Mouse (Mus musculus): ENCODE measurements around the gene Spata45. TPM values are rescaled to one million over a fixed set of nuclear protein-coding genes. Genes with fewer than 3 reads are reported as not detected.

The Spata45 gene
- polyA plus RNA-seq, 1 experiment from 2014 or later: not detected

DNA sequence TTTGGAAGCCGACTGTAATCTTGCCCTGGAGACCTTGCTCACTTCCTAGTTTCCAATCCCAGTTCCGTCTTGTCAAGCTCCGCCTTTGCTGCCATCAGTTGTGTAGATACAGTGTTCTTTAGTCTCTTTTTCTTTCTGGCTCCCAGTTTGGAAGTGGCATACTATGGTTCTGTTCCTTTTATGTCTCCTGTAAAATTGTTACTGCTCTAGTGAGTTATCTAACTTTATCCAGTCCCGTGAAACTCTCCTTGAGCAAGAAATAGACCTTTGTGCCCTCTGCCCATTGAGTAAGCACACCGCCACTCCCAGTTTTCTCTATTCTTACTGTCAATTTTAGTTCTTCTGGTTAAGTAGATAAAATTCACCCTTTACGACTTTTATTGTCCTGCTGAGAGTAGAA, 35.2 kb downstream of the Spata45 start:
- H3K9me3 ChIP-seq (replicated peaks): no peaks in the 10 kb centered on the region
- H3K36me3 ChIP-seq: peaks cover 54% of the 10 kb centered on the region
- ATAC-seq (ENCODE audit: low FRiP score): no peak
- WGBS: 87% methylated on average over 6 of the region's 6 CpGs
- H3K4me2 ChIP-seq (replicated peaks): no peak overlapping the region
- no peaks in the 10 kb centered on the region for H3K4me1 ChIP-seq
- H3K27me3 ChIP-seq: no peaks in the 10 kb centered on the region
- H3K27ac ChIP-seq: no peak overlapping the region
- H3K9ac ChIP-seq: no peak overlapping the region
- H3K4me3 ChIP-seq: no peak overlapping the region

DNA sequence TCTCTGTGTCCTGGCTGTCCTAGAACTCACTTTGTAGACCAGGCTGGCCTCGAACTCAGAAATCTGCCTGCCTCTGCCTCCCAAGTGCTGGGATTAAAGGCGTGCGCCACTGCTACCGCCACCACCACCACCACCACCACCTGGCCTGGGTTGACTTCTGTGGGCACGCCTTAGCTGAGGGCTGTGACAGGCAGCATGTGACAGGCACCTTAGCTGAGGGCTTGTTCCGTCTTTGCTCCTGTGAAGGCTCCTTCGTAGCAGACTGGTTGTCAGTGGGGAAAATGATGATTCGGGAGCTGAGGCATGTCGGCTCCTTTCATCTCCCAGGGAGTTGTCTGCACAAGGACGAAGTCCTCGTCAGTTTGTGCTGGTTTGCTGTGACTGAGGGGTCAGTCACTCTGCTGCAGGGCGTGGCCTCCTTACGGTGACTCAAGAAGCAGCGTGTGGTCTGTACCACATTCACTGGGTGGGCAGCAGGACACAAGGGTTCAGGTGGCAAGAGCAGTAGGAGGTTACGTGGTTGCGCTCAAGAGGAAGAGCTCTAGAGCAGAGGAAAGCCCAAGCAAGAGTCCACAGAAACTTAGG, 36.0 kb downstream of the Spata45 start:
- ATAC-seq (ENCODE audit: low FRiP score): no peak
- Histone ChIP-seq H3K27me3 (no peaks in the 10 kb centered on the region), H3K9ac (no peak overlapping the region), H3K9me3 (replicated peaks) (no peaks in the 10 kb centered on the region), H3K4me2 (replicated peaks) (no peak overlapping the region), H3K4me3 (no peak overlapping the region), H3K27ac (no peak overlapping the region), H3K36me3 (peaks cover 60% of the 10 kb centered on the region), H3K4me1 (no peaks in the 10 kb centered on the region)
- 94% methylated on average over 16 of the region's 16 CpGs for WGBS

DNA sequence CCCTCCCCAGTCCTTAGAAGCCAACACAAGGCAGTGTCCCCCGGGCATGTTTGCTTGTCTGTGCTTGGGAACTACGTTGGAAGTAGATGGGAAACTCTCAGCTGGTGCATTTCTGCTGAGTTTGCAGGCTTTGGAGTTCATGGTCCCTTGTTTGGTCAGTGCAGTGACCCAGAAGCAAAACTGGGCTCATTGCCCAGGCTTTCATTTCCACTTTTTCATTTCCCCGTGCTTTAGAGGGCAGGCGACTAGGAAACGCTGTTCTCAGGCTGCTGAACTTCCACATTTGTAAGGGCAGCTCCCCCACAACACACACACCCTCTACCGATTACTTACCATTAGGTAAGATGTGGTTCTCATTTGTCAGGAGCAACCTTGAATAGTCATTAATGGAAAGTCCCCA, 36.6 kb downstream of the Spata45 start:
- no peak overlapping the region for H3K27ac ChIP-seq
- WGBS: 84% methylated on average over 6 of the region's 6 CpGs
- H3K27me3 ChIP-seq: no peaks in the 10 kb centered on the region
- ATAC-seq (ENCODE audit: low FRiP score): no peak
- peaks cover 60% of the 10 kb centered on the region for H3K36me3 ChIP-seq
- no peak overlapping the region for H3K9ac ChIP-seq
- H3K4me2 ChIP-seq (replicated peaks): no peak overlapping the region
- no peak overlapping the region for H3K4me3 ChIP-seq
- H3K9me3 ChIP-seq (replicated peaks): no peaks in the 10 kb centered on the region
- H3K4me1 ChIP-seq: no peaks in the 10 kb centered on the region

DNA sequence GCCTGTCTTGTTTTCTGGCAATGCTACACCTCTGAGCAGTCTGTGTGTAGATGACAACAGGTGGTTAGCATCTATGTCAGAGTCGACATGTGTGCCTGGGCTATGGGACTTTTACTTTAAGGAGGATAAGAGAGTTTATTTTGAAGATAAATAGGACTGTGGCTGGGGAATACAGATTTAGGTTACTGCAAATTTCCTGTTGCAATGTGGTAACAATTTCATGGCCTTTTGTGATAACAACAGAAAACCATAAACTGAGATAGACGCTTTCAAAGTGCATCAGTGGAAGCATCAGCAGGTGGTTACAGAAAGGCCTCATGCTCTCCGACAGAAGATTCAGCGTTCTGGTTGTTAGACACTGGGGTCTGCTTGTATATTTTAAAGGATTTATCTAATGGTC, 37.0 kb downstream of the Spata45 start:
- Histone ChIP-seq H3K9ac (no peak overlapping the region), H3K4me3 (no peak overlapping the region), H3K9me3 (replicated peaks) (no peaks in the 10 kb centered on the region), H3K27me3 (no peaks in the 10 kb centered on the region), H3K27ac (no peak overlapping the region), H3K4me1 (no peaks in the 10 kb centered on the region), H3K4me2 (replicated peaks) (no peak overlapping the region), H3K36me3 (peaks cover 60% of the 10 kb centered on the region)
- no peak for ATAC-seq (ENCODE audit: low FRiP score)
- 94% methylated on average over 4 of the region's 4 CpGs for WGBS

DNA sequence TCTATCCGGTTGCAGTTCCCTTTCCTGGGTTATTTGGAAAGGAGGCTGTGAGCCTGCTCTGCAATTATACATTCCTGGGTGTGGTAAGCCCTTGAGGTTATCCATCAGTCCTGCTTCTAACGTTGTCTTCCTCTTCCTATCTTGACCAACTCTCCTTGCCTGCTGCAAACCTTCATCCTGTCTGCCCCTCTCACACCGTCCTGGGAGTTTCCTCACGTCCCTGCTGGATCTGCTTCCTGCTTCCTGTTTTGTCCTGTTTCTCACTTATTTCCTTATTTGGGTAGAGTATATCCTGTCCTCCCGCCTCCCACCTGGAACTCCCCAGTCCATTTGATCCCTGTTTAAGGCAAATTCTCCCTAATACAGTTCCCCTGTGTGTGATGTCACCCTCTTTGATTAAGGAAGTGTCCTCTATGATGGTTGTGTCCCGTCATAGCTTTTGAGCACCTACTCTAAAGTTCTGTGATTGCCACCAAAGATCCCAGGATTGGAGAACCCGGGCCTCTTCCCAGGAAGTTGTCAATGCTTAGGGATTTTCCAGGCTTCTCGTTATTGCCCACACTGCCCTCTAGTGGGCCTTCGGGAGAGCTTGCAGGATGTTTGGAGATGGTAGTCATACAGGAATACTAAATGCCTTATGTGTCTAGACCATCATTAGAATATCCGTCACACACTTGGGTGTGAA, 38.9 kb downstream of the Spata45 start:
- no peak overlapping the region for H3K4me3 ChIP-seq
- H3K4me1 ChIP-seq: no peaks in the 10 kb centered on the region
- no peak for ATAC-seq (ENCODE audit: low FRiP score)
- no peaks in the 10 kb centered on the region for H3K27me3 ChIP-seq
- peaks cover 52% of the 10 kb centered on the region for H3K36me3 ChIP-seq
- no peaks in the 10 kb centered on the region for H3K9me3 ChIP-seq (replicated peaks)
- no peak overlapping the region for H3K4me2 ChIP-seq (replicated peaks)
- H3K27ac ChIP-seq: no peak overlapping the region
- H3K9ac ChIP-seq: no peak overlapping the region
- WGBS: 73% methylated on average over 10 of the region's 10 CpGs

DNA sequence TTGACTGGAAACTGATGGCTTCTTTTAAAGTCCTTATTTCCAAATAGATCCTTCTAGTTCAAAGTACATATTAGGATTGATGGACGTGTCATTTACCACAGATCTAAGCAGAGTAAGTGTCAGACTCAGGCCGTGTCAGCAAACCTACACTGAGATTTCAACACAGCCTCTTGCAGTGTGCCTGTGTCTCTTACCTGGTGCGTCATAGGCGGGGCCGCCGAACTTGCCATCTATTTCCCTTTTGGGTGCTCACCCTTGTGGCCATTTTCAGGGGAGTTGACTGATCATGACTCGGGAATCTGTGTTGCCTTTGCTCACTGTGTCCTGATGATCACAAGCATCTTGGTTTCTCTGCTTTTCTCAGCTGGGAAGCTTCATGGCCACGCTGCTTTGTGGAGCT, 46.8 kb downstream of the Spata45 start:
- no peaks in the 10 kb centered on the region for H3K9me3 ChIP-seq (replicated peaks)

DNA sequence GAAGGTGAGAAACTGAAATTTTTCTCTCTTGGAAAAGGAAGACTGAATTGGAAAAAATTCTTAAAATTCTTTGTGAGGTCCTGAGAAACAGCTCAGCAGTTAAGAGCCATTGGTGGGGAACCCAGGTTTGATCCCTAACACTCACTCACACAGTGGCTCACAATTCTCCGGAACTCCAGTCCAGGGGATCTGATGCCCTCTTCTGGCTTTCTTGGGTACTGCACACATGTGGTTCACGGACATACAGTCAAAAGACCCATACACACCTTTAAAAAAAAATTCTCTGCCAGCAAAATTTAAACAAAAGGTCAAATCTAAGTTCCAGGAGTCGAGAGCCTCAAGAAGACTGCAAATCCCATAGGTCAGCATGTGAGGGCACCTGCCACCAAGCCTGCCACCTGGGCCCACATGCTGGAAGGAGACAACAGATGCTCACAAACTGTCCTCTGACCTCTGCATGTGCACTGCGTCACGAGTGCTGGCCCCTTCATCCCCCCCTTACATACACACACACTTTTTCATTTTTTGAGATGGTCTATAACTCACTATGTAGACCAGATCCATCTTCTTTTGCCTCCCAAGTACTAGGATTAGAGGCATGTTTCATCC, 48.6 kb downstream of the Spata45 start:
- peaks cover 18% of the 10 kb centered on the region for H3K36me3 ChIP-seq
- no peaks in the 10 kb centered on the region for H3K4me1 ChIP-seq
- no peak overlapping the region for H3K4me3 ChIP-seq
- no peak overlapping the region for H3K27ac ChIP-seq
- H3K27me3 ChIP-seq: no peaks in the 10 kb centered on the region
- H3K4me2 ChIP-seq (replicated peaks): no peak overlapping the region
- H3K9ac ChIP-seq: no peak overlapping the region
- ATAC-seq (ENCODE audit: low FRiP score): no peak
- H3K9me3 ChIP-seq (replicated peaks): no peaks in the 10 kb centered on the region
- WGBS: 71% methylated on average over 5 of the region's 5 CpGs

More for the DNA sequence above, 46.8 kb downstream of the Spata45 start:
- no peak overlapping the region for H3K4me3 ChIP-seq
- no peak overlapping the region for H3K4me2 ChIP-seq (replicated peaks)
- WGBS: 94% methylated on average over 8 of the region's 8 CpGs
- no peak overlapping the region for H3K9ac ChIP-seq
- H3K36me3 ChIP-seq: peaks cover 22% of the 10 kb centered on the region
- H3K27ac ChIP-seq: no peak overlapping the region
- no peaks in the 10 kb centered on the region for H3K4me1 ChIP-seq
- no peaks in the 10 kb centered on the region for H3K27me3 ChIP-seq
- ATAC-seq (ENCODE audit: low FRiP score): no peak

DNA sequence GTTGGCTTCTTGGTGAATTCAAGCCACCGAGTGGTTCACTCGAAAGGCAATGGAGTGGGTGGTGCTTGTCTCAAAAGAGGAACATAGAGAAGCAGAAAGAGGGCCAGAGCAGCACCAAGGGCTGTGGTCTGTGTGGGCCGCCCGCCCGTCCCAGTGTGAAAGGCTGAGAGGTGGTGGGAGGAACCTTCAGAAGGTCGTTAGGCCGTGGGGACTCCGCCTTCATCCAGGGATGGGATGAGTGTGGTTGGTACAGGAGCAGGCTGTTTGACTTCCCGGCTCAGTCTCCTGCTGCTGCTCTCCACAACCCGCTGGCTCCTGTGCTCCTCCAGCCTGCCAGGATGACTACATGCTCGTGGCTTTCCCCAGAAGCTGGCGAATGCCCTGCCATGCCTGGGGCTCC, 49.2 kb downstream of the Spata45 start:
- WGBS: 81% methylated on average over 12 of the region's 12 CpGs
- Histone ChIP-seq H3K4me2 (replicated peaks) (no peak overlapping the region), H3K4me1 (no peaks in the 10 kb centered on the region), H3K27ac (no peak overlapping the region), H3K9me3 (replicated peaks) (no peaks in the 10 kb centered on the region), H3K9ac (no peak overlapping the region), H3K27me3 (no peaks in the 10 kb centered on the region), H3K4me3 (no peak overlapping the region), H3K36me3 (peaks cover 14% of the 10 kb centered on the region)
- no peak for ATAC-seq (ENCODE audit: low FRiP score)

DNA sequence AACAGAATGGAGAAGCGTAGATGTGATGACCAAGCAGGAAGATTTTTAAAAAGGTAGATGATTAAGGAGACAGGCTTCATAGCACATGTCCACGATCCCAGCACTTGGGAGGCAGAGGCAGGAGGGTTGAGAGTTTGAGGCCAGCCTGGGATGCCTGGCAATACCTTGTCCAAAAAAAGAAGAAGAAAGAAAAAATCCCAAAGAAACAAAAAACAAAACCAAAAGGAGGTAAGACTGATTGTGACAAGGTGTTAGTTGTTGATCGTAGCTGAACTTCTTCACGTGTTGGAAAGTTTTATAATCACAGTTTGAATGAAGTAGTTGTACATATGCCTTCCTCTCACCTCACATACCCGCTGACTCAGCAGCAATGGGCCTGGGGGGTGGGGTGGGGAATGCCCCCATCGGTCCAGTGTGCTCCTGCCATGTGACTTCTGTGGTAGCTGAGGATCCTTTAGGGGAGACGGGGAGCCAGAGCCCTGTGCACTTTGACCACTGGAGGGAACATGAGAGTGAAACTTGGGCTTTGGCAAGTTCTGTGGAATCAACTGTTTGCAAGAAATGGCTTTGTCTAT, 50.0 kb downstream of the Spata45 start:
- H3K27me3 ChIP-seq: no peaks in the 10 kb centered on the region
- no peak for ATAC-seq (ENCODE audit: low FRiP score)
- H3K4me3 ChIP-seq: no peak overlapping the region
- H3K36me3 ChIP-seq: peaks cover 13% of the 10 kb centered on the region
- H3K4me1 ChIP-seq: no peaks in the 10 kb centered on the region
- no peak overlapping the region for H3K9ac ChIP-seq
- H3K27ac ChIP-seq: no peak overlapping the region
- H3K9me3 ChIP-seq (replicated peaks): no peaks in the 10 kb centered on the region
- 84% methylated on average over 7 of the region's 7 CpGs for WGBS
- no peak overlapping the region for H3K4me2 ChIP-seq (replicated peaks)

DNA sequence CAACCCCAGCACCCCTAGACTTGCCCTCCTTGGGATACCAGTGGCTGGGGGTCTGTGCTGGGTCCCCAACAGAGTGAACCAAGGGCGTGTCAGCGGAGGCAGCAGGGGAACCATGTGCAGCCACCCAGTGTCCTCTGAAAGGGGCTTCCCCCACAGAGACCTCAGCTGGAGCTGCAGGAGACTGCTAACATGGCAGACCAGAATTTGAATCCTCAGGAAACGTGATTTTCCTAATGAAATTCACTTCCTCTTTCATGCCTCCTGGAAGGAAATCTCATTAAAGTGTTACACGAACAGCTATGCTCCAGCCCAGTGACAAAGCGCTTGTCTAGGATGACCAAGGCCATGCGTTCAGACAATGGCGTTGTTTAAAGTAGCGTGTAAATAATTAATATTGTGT, 50.5 kb downstream of the Spata45 start:
- Histone ChIP-seq H3K4me1 (no peaks in the 10 kb centered on the region), H3K4me2 (replicated peaks) (no peak overlapping the region), H3K9me3 (replicated peaks) (no peaks in the 10 kb centered on the region), H3K27ac (no peak overlapping the region), H3K4me3 (no peak overlapping the region), H3K27me3 (no peaks in the 10 kb centered on the region), H3K9ac (no peak overlapping the region), H3K36me3 (peaks cover 12% of the 10 kb centered on the region)
- WGBS: 82% methylated on average over 8 of the region's 8 CpGs
- ATAC-seq (ENCODE audit: low FRiP score): no peak

DNA sequence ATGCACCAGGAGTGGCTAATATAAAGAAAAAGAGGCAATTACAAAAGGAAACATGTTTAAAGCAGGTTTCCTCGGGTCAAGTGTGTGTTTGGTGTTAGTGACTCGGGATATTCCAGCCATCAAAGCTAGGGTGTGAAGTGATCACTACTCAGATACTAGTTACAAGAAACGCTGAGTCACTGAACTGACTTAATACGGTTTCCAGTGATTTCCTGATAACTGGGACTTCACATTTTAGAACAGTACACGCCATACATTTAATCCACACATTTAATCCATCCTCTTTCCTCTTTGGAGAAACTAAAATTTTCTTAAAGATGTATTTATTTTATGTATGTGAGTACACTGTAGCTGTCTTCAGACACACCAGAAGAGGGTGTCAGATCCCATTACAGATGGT, 51.5 kb downstream of the Spata45 start:
- no peak overlapping the region for H3K4me2 ChIP-seq (replicated peaks)
- no peaks in the 10 kb centered on the region for H3K27me3 ChIP-seq
- H3K9ac ChIP-seq: no peak overlapping the region
- no peak overlapping the region for H3K4me3 ChIP-seq
- 0 out of 2 replicates have a peak, but pooled peaks cover 3% of the 10 kb centered on the region for H3K36me3 ChIP-seq
- H3K4me1 ChIP-seq: no peaks in the 10 kb centered on the region
- no peak overlapping the region for H3K27ac ChIP-seq
- H3K9me3 ChIP-seq (replicated peaks): no peaks in the 10 kb centered on the region
- ATAC-seq (ENCODE audit: low FRiP score): no peak
- 93% methylated on average over 5 of the region's 5 CpGs for WGBS

DNA sequence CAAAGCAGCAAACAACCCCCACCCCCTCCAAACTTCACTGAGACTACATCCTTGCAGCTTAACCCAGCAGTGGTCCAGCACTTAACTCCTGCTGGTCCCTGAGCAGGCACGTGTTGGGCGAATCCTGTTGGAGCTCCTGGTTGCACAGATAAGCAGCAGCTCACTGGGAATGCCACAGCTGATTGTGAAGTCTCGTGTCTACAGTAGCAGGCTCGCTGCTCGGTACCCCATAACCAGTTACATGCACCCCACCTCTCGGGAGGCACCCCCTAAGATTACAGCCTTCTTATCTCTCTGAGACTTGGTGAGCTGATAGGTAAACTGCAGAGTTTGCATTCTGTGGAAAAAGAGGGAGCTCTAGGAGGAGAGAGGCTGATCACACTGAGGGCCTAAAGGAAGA, 52.9 kb downstream of the Spata45 start:
- Histone ChIP-seq H3K27ac (no peak overlapping the region), H3K9me3 (replicated peaks) (no peaks in the 10 kb centered on the region), H3K4me2 (replicated peaks) (no peak overlapping the region), H3K36me3 (0 out of 2 replicates have a peak, but pooled peaks cover 3% of the 10 kb centered on the region), H3K27me3 (no peaks in the 10 kb centered on the region), H3K4me3 (no peak overlapping the region), H3K4me1 (no peaks in the 10 kb centered on the region), H3K9ac (no peak overlapping the region)
- 74% methylated on average over 6 of the region's 6 CpGs for WGBS
- no peak for ATAC-seq (ENCODE audit: low FRiP score)

All from hindbrain, embryonic 12.5 days (tissue).